Mouse (Mus musculus) CH12.LX (cell line): ENCODE results near the gene Sestd1. TPM values are rescaled to one million over a fixed set of nuclear protein-coding genes. Genes with fewer than 3 reads are reported as not detected.

Experiments used
- DNase-seq: peaks from one replicate; pipeline ENCODE4 v3.0.0-alpha.2; 2013; ENCODE audit errors: extremely low read depth
- H3K27ac ChIP-seq: 2 replicates; pipeline ENCODE4 v1.5.1; 2012; ENCODE audit warnings: low read depth, mild to moderate bottlenecking, control low read depth, moderate library complexity; ENCODE audit not compliant: insufficient read depth
- H3K27me3 ChIP-seq: replicated peaks from 2 replicates; pipeline ENCODE3; 2012; ENCODE audit warnings: inconsistent platforms
- H3K36me3 ChIP-seq, 2 experiments: replicated peaks in 1 of 2; 2 replicates each; pipeline versions ENCODE3 to v1.6.1; 2012; ENCODE audit warnings: inconsistent platforms in 1 of 2, low read length in 1 of 2, mild to moderate bottlenecking in 1 of 2, mixed read lengths in 1 of 2, moderate library complexity in 1 of 2; ENCODE audit not compliant: control insufficient read depth in 1 of 2, insufficient read depth in 1 of 2
- H3K4me1 ChIP-seq, 2 experiments: 2 replicates each; pipeline ENCODE4 v1.6.1; 2012; ENCODE audit warnings: inconsistent platforms in 1 of 2, moderate library complexity in 1 of 2; ENCODE audit not compliant: insufficient read depth in 2 of 2, control insufficient read depth in 1 of 2
- H3K4me2 ChIP-seq: 2 replicates; pipeline ENCODE4 v1.6.1; 2012; ENCODE audit warnings: low read depth, mild to moderate bottlenecking, control low read depth; ENCODE audit not compliant: poor library complexity, insufficient read depth, severe bottlenecking
- H3K4me3 ChIP-seq, 3 experiments: fragments of 150-350 bp in 1 of 3; sonication (generic) in 1 of 3; replicated peaks in 1 of 3; 2 replicates each; pipeline versions ENCODE3 to v1.5.1; 2011 to 2012; ENCODE audit warnings: low read depth in 2 of 3, low read length in 2 of 3, mild to moderate bottlenecking in 2 of 3, moderate library complexity in 2 of 3, control low read depth in 1 of 3, improper control_type of control experiment in 1 of 3, inconsistent platforms in 1 of 3, mixed read lengths in 1 of 3; ENCODE audit not compliant: poor library complexity in 1 of 3
- H3K79me2 ChIP-seq: replicated peaks from 2 replicates; pipeline ENCODE4 v1.6.1; 2012; ENCODE audit warnings: mild to moderate bottlenecking, moderate library complexity; ENCODE audit not compliant: control insufficient read depth, poor library complexity, insufficient read depth, severe bottlenecking; ENCODE audit errors: extremely low read depth
- H3K9ac ChIP-seq: 2 replicates; pipeline ENCODE4 v1.6.1; 2012; ENCODE audit warnings: low read depth, mild to moderate bottlenecking, control low read depth, moderate library complexity; ENCODE audit not compliant: insufficient read depth
- H3K9me3 ChIP-seq: replicated peaks from 2 replicates; pipeline ENCODE3; 2012; ENCODE audit warnings: low read length, inconsistent platforms, mixed read lengths
- CHD1 ChIP-seq: IDR thresholded peaks from 2 replicates; pipeline ENCODE4 v1.6.1; 2012; ENCODE audit warnings: low read depth, low read length, improper control_type of control experiment, inconsistent platforms
- CTCF ChIP-seq, 2 experiments: IDR thresholded peaks in 1 of 2; conservative IDR thresholded peaks in 1 of 2; 2 replicates each; pipeline ENCODE4 v1.5.1; 2011 to 2012; ENCODE audit warnings: low read depth in 2 of 2, low read length in 2 of 2, improper control_type of control experiment in 1 of 2, inconsistent platforms in 1 of 2, mild to moderate bottlenecking in 1 of 2, moderate library complexity in 1 of 2
- E2F4 ChIP-seq: IDR thresholded peaks from 2 replicates; pipeline ENCODE4 v1.6.1; 2011; ENCODE audit warnings: low read depth, low read length, improper control_type of control experiment; ENCODE audit not compliant: insufficient replicate concordance
- EP300 ChIP-seq: IDR thresholded peaks from 2 replicates; pipeline ENCODE4 v1.6.1; 2011; ENCODE audit warnings: low read length, improper control_type of control experiment
- ETS1 ChIP-seq: conservative IDR thresholded peaks from 2 replicates; pipeline ENCODE4 v1.6.1; 2012; ENCODE audit warnings: low read depth, mild to moderate bottlenecking, inconsistent platforms, low read length, improper control_type of control experiment, moderate library complexity
- HCFC1 ChIP-seq: IDR thresholded peaks from 2 replicates; pipeline ENCODE4 v1.6.1; 2012; ENCODE audit warnings: low read depth, mild to moderate bottlenecking, inconsistent platforms, low read length, improper control_type of control experiment
- IRF4 ChIP-seq: IDR thresholded peaks from 2 replicates; pipeline ENCODE4 v1.6.1; 2014; ENCODE audit warnings: low read depth, mild to moderate bottlenecking, inconsistent platforms, low read length, improper control_type of control experiment
- JUND ChIP-seq: conservative IDR thresholded peaks from 2 replicates; pipeline ENCODE4 v1.6.1; 2011; ENCODE audit warnings: low read depth, low read length, improper control_type of control experiment
- KAT2A ChIP-seq: IDR thresholded peaks from 2 replicates; pipeline ENCODE4 v1.6.1; 2012; ENCODE audit warnings: low read length, improper control_type of control experiment, inconsistent platforms; ENCODE audit not compliant: insufficient replicate concordance
- MAX ChIP-seq: IDR thresholded peaks from 2 replicates; pipeline ENCODE4 v1.6.1; 2011; ENCODE audit warnings: low read length, improper control_type of control experiment
- MAZ ChIP-seq: IDR thresholded peaks from 2 replicates; pipeline ENCODE4 v1.6.1; 2012; ENCODE audit warnings: low read depth, mild to moderate bottlenecking, inconsistent platforms, low read length, improper control_type of control experiment, moderate library complexity
- MXI1 ChIP-seq: IDR thresholded peaks from 2 replicates; pipeline ENCODE4 v1.6.1; 2011; ENCODE audit warnings: mild to moderate bottlenecking, low read depth, low read length, improper control_type of control experiment
- NELFE ChIP-seq: IDR thresholded peaks from 2 replicates; pipeline ENCODE4 v1.6.1; 2011; ENCODE audit warnings: low read depth, low read length, improper control_type of control experiment
- NRF1 ChIP-seq: IDR thresholded peaks from 2 replicates; pipeline ENCODE4 v1.6.1; 2014; ENCODE audit warnings: low read depth, mild to moderate bottlenecking, inconsistent platforms, low read length, improper control_type of control experiment, moderate library complexity
- PAX5 ChIP-seq: IDR thresholded peaks from 2 replicates; pipeline ENCODE4 v1.6.1; 2012; ENCODE audit warnings: low read length, inconsistent platforms, mixed read lengths
- POLR2AphosphoS2 ChIP-seq: IDR thresholded peaks from 2 replicates; pipeline ENCODE4 v1.6.1; 2011; ENCODE audit warnings: low read depth, low read length, improper control_type of control experiment
- RCOR1 ChIP-seq: conservative IDR thresholded peaks from 2 replicates; pipeline ENCODE4 v1.6.1; 2012; ENCODE audit warnings: low read depth, mild to moderate bottlenecking, inconsistent platforms, low read length, improper control_type of control experiment
- SMC3 ChIP-seq: IDR thresholded peaks from 2 replicates; pipeline ENCODE4 v1.6.1; 2011; ENCODE audit warnings: low read depth, low read length, improper control_type of control experiment
- TCF12 ChIP-seq: IDR thresholded peaks from 2 replicates; pipeline ENCODE4 v1.6.1; 2014; ENCODE audit warnings: low read depth, mild to moderate bottlenecking, inconsistent platforms, low read length, improper control_type of control experiment
- UBTF ChIP-seq: IDR thresholded peaks from 2 replicates; pipeline ENCODE4 v1.6.1; 2012; ENCODE audit warnings: low read depth, mild to moderate bottlenecking, inconsistent platforms, low read length, improper control_type of control experiment, moderate library complexity
- USF2 ChIP-seq: conservative IDR thresholded peaks from 2 replicates; pipeline ENCODE4 v1.6.1; 2011; ENCODE audit warnings: low read depth, low read length, improper control_type of control experiment
- ZKSCAN1 ChIP-seq: IDR thresholded peaks from 2 replicates; pipeline ENCODE4 v1.6.1; 2012; ENCODE audit warnings: low read depth, inconsistent platforms, low read length, improper control_type of control experiment, borderline replicate concordance
- ZMIZ1 ChIP-seq: IDR thresholded peaks from 2 replicates; pipeline ENCODE4 v1.6.1; 2012; ENCODE audit warnings: low read depth, mild to moderate bottlenecking, inconsistent platforms, low read length, improper control_type of control experiment
- dilution Hi-C: fragments of 300-500 bp; cut with MboI; formaldehyde crosslinking; loops from 2 replicates; pipeline ENCODE4 v1.14.3; 2020; ENCODE audit warnings: low sequenced_read_pairs; ENCODE audit not compliant: extremely low pct_unique_long_range_greater_than_20kb, extremely low pct_ligation_motif_present
- in situ Hi-C: fragments of 300-500 bp; cut with MboI; formaldehyde crosslinking; loops from 3 replicates; pipeline ENCODE4 v1.14.3; 2019; ENCODE audit warnings: low sequenced_read_pairs, low pct_ligation_motif_present, low pct_unique_long_range_greater_than_20kb, mixed read lengths
- polyA plus RNA-seq: library from polyadenylated mRNA; unstranded; fragments of >175 nt; gene quantifications from 2 replicates; pipeline ENCODE4 v1.2.1, GENCODE M21; 2012; ENCODE audit warnings: low read depth; ENCODE audit not compliant: insufficient read length
- total RNA-seq, 2 experiments: library from RNA; depleted of rRNA; stranded (reverse); fragments of 300-350 nt in 1 of 2; fragments of >200 nt in 1 of 2; gene quantifications; 2 replicates each; pipeline ENCODE4 v1.2.3; 2012 to 2014

Sestd1 gene
- not detected in 2 replicates for total RNA-seq (2012; rRNA removed)
- total RNA-seq (2014; rRNA removed) = not detected in 2 replicates
- polyA plus RNA-seq = not detected in 2 replicates

GRCm38 (mm10) chr2:77280512-77281409 is at the start of gene Sestd1:
TSS of gene Sestd1 (minus strand) at chr2:77280592.
- no peak for DNase-seq
- TF ChIP-seq MAX (no peak), NRF1 (no peak), RCOR1 (no peak), POLR2AphosphoS2 (no peak), HCFC1 (no peak), IRF4 (no peak), ETS1 (no peak), ZMIZ1 (no peak), CTCF (conservative IDR thresholded peaks at IDR 0.05 in 1 of 2, IDR thresholded peaks at IDR 0.05 in 1 of 2; ENCODE audit: low read depth in 2 of 2, low read length in 2 of 2) (no peak), MAZ (no peak), CHD1 (no peak)
- no peak within 1 kb of the TSS for H3K4me3 ChIP-seq

GRCm38 (mm10) chr2:77327246-77327645 is 46.9 kb upstream of the Sestd1 start:
- Histone ChIP-seq H3K9me3 (peaks cover 41% of the 10 kb centered on the region), H3K4me2 (no peak overlapping the region), H3K79me2 (no peaks in the 10 kb centered on the region), H3K36me3 (no peaks in the 10 kb centered on the region), H3K9ac (no peak overlapping the region), H3K4me1 (no peaks in the 10 kb centered on the region), H3K27ac (no peak overlapping the region), H3K27me3 (no peaks in the 10 kb centered on the region), H3K4me3 (no peak overlapping the region)
- TF ChIP-seq EP300 (no peak), CTCF (conservative IDR thresholded peaks at IDR 0.05 in 1 of 2, IDR thresholded peaks at IDR 0.05 in 1 of 2; ENCODE audit: low read depth in 2 of 2, low read length in 2 of 2) (no peak)
- dilution Hi-C loops = no loop called here
- no peak for DNase-seq
- in situ Hi-C loops = no loop called here

More at GRCm38 (mm10) chr2:77280512-77281409, at the start of gene Sestd1:
- Histone ChIP-seq H3K79me2 (no peaks in the 10 kb centered on the region), H3K4me1 (no peaks in the 10 kb centered on the region), H3K9ac (no peak within 1 kb of the TSS), H3K4me2 (no peak within 1 kb of the TSS), H3K27me3 (no peaks in the 10 kb centered on the region), H3K36me3 (no peaks in the 10 kb centered on the region), H3K9me3 (peaks cover 60% of the 10 kb centered on the region), H3K27ac (no peak within 1 kb of the TSS)
- in situ Hi-C loops (no loop called here), dilution Hi-C loops (no loop called here)

GRCm38 (mm10) chr2:77323739-77324138 is 43.3 kb upstream of the Sestd1 start:
- no peaks in the 10 kb centered on the region for H3K4me1 ChIP-seq
- in situ Hi-C loops (no loop called here), dilution Hi-C loops (no loop called here)
- DNase-seq = no peak
- H3K27ac ChIP-seq = no peak overlapping the region
- no peaks in the 10 kb centered on the region for H3K27me3 ChIP-seq
- H3K4me2 ChIP-seq = no peak overlapping the region
- H3K36me3 ChIP-seq = no peaks in the 10 kb centered on the region
- no peak overlapping the region for H3K9ac ChIP-seq
- peaks cover 50% of the 10 kb centered on the region for H3K9me3 ChIP-seq
- H3K79me2 ChIP-seq = no peaks in the 10 kb centered on the region
- no peak overlapping the region for H3K4me3 ChIP-seq
- no peak for TF ChIP-seq NELFE
- no peak for TF ChIP-seq EP300
- TF ChIP-seq POLR2AphosphoS2 = no peak
- TF ChIP-seq IRF4 = no peak
- no peak for TF ChIP-seq TCF12
- TF ChIP-seq SMC3 = no peak
- no peak for TF ChIP-seq JUND
- TF ChIP-seq MAZ = no peak
- no peak for TF ChIP-seq ZMIZ1
- TF ChIP-seq USF2 = no peak
- no peak for TF ChIP-seq PAX5
- no peak for TF ChIP-seq MXI1
- TF ChIP-seq UBTF = no peak
- no peak for TF ChIP-seq ZKSCAN1
- TF ChIP-seq CHD1 = no peak
- TF ChIP-seq E2F4 = no peak
- no peak for TF ChIP-seq ETS1
- no peak for TF ChIP-seq KAT2A
